Mouse (Mus musculus) kidney, embryonic 15.5 days (tissue): ENCODE measurements at regions not wholly inside any gene's neighbourhood (a gene's known extent, or its start where the extent isn't known, plus 50 kb on each side); places are given as distances from the start of the nearest gene placed in this dataset.

ENCODE experiments used
- ATAC-seq: fragments of 200-750 bp; cut with Nextera tagmentation; replicated peaks from 2 replicates; pipeline ENCODE4 v1.8.0; 2017; ENCODE audit warnings: moderate TSS enrichment; ENCODE audit not compliant: low FRiP score
- H3K27ac ChIP-seq: fragments of 300-500 bp; sonication (generic); 2 replicates; pipeline ENCODE4 v1.5.1; 2015; ENCODE audit warnings: mild to moderate bottlenecking, inconsistent platforms
- H3K27me3 ChIP-seq: fragments of 300-500 bp; sonication (generic); 2 replicates; pipeline ENCODE4 v1.6.1; 2015; ENCODE audit warnings: inconsistent platforms
- H3K36me3 ChIP-seq: fragments of 300-500 bp; sonication (generic); 2 replicates; pipeline ENCODE4 v1.6.1; 2015; ENCODE audit warnings: inconsistent platforms
- H3K4me1 ChIP-seq: fragments of 300-500 bp; sonication (generic); 2 replicates; pipeline ENCODE4 v1.6.1; 2015; ENCODE audit warnings: inconsistent platforms
- H3K4me2 ChIP-seq: fragments of 300-500 bp; sonication (generic); 2 replicates; pipeline ENCODE4 v1.6.1; 2015; ENCODE audit warnings: moderate library complexity, mild to moderate bottlenecking, inconsistent platforms
- H3K4me3 ChIP-seq: fragments of 300-500 bp; sonication (generic); replicated peaks from 2 replicates; pipeline ENCODE4 v1.5.1; 2015; ENCODE audit warnings: mild to moderate bottlenecking, inconsistent platforms
- H3K9ac ChIP-seq: fragments of 300-500 bp; sonication (generic); 2 replicates; pipeline ENCODE4 v1.6.1; 2015; ENCODE audit warnings: mild to moderate bottlenecking, inconsistent platforms
- H3K9me3 ChIP-seq: fragments of 300-500 bp; sonication (generic); replicated peaks from 2 replicates; pipeline ENCODE4 v1.6.1; 2016; ENCODE audit warnings: inconsistent platforms
- WGBS: fragments of 180-500 bp; shearing (Covaris S2); methylation state at CpG from one replicate; pipeline ENCODE4 v1.1.7; 2015; ENCODE audit warnings: mixed read lengths; 5-methylcytosine and 5-hydroxymethylcytosine counted together

DNA sequence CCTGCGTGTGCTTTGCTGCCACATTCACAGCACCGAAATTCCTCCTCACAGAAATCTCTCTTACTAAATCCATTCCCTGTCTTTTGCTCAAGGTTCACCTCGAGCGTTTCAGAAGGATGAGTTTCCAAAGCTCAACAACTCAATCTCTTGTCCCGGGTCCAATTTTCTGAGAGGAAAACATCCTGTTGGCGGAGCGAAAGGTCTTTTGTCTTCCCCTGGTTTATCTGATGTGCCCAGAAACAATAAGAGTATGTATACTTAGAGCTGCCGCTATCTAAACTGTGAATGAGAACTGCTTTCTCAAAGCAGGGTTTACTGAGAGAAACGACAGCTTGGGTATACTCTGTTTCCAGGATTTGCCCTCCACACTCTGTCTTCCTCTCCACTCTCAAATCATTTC is 115.6 kb upstream of the Lrig3 start:
- Histone ChIP-seq H3K36me3 (no peaks in the 10 kb centered on the region), H3K4me3 (no peak overlapping the region), H3K4me2 (no peak overlapping the region), H3K27me3 (no peaks in the 10 kb centered on the region), H3K4me1 (peaks cover 4% of the 10 kb centered on the region), H3K9me3 (no peaks in the 10 kb centered on the region), H3K9ac (no peak overlapping the region), H3K27ac (no peak overlapping the region)
- 67% methylated on average over 9 of the region's 9 CpGs for WGBS
- ATAC-seq: no peak

DNA sequence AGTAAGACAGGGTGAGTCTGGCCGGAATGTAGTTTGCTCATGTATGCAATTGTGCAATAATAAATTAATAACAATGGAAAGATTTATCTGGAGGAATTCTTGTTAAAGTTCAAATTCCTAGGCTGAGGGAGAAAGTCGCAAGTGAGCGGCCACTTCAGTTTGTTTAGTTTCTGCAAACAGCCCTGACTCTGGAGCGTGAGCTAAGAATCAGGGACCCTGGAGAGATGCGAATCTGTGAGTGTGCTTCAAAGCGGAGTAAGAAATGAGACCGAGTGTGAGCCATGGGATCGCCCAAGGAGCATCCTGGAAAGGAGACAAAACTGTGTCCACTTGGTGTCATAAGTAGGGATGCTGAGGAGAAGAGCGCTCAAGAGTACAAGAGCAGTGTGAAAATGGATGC is 104.2 kb upstream of the Lrig3 start:
- Histone ChIP-seq H3K36me3 (no peaks in the 10 kb centered on the region), H3K4me2 (no peak overlapping the region), H3K9ac (no peak overlapping the region), H3K27me3 (no peaks in the 10 kb centered on the region), H3K27ac (no peak overlapping the region), H3K9me3 (no peaks in the 10 kb centered on the region), H3K4me3 (no peak overlapping the region), H3K4me1 (no peaks in the 10 kb centered on the region)
- WGBS: 80% methylated on average over 9 of the region's 9 CpGs
- no peak for ATAC-seq

DNA sequence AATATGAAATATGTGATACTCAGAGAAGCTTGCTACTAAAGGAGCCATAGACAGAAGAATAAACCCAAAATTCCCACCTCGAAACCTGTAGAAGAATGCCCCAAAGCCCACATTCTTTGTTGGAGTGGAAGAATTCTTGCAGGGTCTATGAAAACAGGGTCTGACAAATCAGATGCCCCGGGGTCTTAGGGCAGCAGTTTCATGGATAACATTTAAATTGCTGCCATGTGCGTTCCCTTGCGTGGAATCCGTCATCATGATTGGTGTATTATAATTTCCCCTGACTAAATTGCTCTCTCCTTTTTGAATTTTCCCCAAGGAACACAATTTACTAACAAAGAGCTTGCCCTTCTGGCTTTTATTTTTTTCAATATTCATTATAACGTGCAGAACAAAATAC is 99.6 kb upstream of the Lrig3 start:
- no peaks in the 10 kb centered on the region for H3K9me3 ChIP-seq
- no peak overlapping the region for H3K4me3 ChIP-seq
- H3K36me3 ChIP-seq: no peaks in the 10 kb centered on the region
- ATAC-seq: no peak
- 83% methylated on average over 6 of the region's 6 CpGs for WGBS
- no peak overlapping the region for H3K9ac ChIP-seq
- H3K27me3 ChIP-seq: no peaks in the 10 kb centered on the region
- H3K27ac ChIP-seq: no peak overlapping the region
- no peak overlapping the region for H3K4me2 ChIP-seq
- no peaks in the 10 kb centered on the region for H3K4me1 ChIP-seq

DNA sequence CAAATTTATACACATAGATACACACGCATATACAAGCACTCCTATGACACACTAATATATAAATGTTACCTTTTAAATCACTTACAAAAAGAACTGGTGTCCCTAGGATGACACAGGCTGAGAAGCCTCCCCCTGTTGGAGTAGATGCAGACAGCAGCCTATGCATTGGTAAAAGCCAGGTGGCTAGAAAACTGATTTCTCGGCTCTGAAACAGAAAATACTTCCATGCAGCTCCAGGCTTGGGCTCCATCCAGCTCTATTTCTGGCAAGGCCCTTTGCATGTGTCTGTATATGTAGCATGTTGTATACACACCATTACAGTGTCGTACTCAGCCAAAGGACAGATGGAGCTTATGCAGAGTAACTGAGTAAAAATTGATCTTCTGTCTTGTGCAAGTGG is 81.4 kb upstream of the Lrig3 start:
- no peak for ATAC-seq
- Histone ChIP-seq H3K27ac (no peak overlapping the region), H3K4me1 (no peaks in the 10 kb centered on the region), H3K4me3 (no peak overlapping the region), H3K27me3 (no peaks in the 10 kb centered on the region), H3K4me2 (no peak overlapping the region), H3K36me3 (no peaks in the 10 kb centered on the region), H3K9me3 (no peaks in the 10 kb centered on the region), H3K9ac (no peak overlapping the region)
- WGBS: 83% methylated on average over 3 of the region's 3 CpGs

DNA sequence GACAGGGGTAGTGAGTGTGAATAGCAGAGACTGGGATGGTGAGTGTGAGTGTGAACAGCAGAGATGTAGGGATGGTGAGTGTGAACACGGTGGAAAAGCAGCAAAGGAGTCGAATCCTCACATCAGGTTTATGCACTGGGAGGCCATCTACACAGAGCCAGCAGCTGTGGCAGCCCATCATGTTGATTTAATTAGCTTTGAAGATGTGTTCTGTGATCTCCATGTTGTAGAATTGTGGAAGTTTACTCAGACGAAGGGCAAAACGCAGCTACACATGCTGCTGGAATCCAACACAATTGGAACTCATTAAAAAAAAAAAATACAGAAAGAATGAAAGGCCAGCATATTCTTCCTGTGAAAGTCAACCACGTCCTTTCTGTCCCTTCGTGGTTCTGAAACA is 80.2 kb upstream of the Lrig3 start:
- Histone ChIP-seq H3K36me3 (no peaks in the 10 kb centered on the region), H3K9me3 (no peaks in the 10 kb centered on the region), H3K27me3 (no peaks in the 10 kb centered on the region), H3K4me1 (no peaks in the 10 kb centered on the region), H3K4me2 (no peak overlapping the region), H3K27ac (no peak overlapping the region), H3K9ac (no peak overlapping the region), H3K4me3 (no peak overlapping the region)
- WGBS: 52% methylated on average over 6 of the region's 6 CpGs
- no peak for ATAC-seq

DNA sequence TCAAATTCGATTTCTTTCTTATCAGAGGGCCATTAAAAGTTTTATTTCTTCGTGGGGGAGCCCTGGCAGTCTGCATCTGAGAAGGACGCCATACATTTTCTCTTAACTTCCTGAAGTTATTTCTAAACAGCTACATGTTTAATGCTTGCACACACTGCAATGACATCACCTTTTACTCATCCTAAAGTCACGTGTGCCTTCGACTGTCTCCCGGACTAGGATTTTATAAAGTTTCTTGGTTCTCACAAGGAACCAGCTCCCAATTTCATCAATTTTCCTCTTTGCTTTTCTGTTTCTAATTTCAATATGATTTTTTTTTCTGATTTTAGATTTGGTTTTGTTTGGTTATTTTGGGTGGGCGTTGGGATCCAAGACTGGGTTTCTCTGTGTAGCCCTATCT is 73.8 kb upstream of the Lrig3 start:
- Histone ChIP-seq H3K4me3 (no peak overlapping the region), H3K36me3 (no peaks in the 10 kb centered on the region), H3K4me1 (peaks cover 11% of the 10 kb centered on the region; the same call in 1 of the 2 replicates), H3K9ac (no peak overlapping the region), H3K9me3 (no peaks in the 10 kb centered on the region), H3K27me3 (no peaks in the 10 kb centered on the region), H3K4me2 (no peak overlapping the region), H3K27ac (no peak overlapping the region)
- 82% methylated on average over 7 of the region's 7 CpGs for WGBS
- no peak for ATAC-seq

DNA sequence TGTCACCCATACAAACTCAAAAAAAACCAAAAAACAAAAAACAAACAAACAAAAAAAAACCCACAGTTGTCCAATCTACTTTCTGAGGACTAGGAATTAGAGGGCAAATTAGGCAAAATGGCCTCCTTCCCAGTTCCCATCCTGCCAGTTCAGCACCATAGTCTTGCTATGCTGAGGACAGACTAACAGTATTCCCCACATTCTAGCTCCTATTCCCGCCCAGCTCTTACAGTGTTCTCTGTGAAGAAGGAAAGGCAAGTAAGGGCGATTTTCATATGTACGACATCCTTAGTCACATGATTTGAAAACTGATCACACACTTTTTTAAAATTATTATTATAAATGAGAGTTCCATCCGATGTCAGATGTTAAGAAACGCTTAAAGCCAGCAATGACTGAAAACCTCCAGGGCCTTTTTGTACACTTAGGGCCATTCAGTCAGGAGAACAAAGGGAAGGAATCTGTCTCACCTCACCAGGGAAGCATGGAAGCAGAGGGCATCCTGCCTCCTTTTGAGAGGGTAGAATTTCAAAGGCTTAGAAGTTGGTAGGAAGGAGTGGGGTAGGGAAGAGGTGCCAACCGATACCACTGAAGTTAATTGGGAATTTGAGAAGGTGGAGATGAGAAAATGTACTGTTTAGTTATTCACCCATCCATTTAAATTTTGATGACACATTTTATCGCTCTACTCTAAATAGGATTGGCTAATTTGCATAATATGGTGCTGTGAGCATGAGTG is 70.1 kb upstream of the Lrig3 start:
- Histone ChIP-seq H3K27me3 (no peaks in the 10 kb centered on the region), H3K27ac (peak overlapping the region; percentile 61), H3K4me2 (0 out of 2 replicates have a peak overlapping the region, but pooled peaks have one; percentile 6), H3K4me3 (no peak overlapping the region), H3K9ac (no peak overlapping the region), H3K36me3 (no peaks in the 10 kb centered on the region), H3K9me3 (no peaks in the 10 kb centered on the region), H3K4me1 (peaks cover 11% of the 10 kb centered on the region; the same call in 1 of the 2 replicates)
- ATAC-seq: peak; percentile 89
- 39% methylated on average over 7 of the region's 7 CpGs for WGBS

DNA sequence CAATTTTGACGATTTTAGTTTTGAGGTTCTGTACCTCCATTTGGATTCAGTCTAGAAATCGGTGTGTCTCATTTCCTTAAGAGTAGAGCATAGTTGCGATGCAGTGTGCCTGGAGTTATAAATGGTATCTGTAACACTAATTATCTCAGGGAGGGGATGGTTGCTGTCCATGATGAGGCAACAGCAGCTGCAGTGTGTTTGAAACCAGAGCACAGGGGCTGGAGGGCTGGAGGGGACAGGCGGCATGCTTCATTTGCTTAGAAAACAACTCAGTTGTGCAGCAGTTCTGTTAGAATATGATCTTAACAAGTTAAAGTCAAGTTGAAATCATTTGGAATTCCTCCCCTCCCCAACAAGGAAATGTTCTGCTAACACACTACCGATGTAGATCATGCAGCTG is 69.3 kb upstream of the Lrig3 start:
- Histone ChIP-seq H3K36me3 (no peaks in the 10 kb centered on the region), H3K9me3 (no peaks in the 10 kb centered on the region), H3K27ac (peak overlapping the region; percentile 61), H3K4me3 (no peak overlapping the region), H3K4me2 (0 out of 2 replicates have a peak overlapping the region, but pooled peaks have one; percentile 6), H3K9ac (no peak overlapping the region), H3K4me1 (peaks cover 11% of the 10 kb centered on the region; the same call in 1 of the 2 replicates), H3K27me3 (no peaks in the 10 kb centered on the region)
- ATAC-seq: peak; percentile 91
- 34% methylated on average over 5 of the region's 5 CpGs for WGBS

DNA sequence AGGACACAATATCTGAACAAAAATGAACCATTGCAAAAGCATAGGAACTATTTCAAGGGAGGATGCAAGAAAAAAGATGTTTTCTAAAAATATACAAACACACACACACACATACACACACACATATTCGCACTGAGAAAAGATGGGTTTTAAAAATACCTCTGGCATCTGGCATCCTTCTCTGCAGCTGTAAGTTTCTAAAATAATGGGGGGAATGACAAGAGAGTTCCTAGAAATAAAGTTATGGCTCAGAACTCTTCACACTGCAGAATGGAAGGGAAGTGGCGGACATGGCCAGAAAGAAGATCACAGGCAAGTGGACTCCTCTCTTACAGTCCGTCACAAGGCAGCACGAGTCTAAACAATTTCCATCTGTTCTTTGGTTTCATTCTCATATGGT is 66.5 kb upstream of the Lrig3 start:
- Histone ChIP-seq H3K9me3 (no peaks in the 10 kb centered on the region), H3K4me3 (no peak overlapping the region), H3K36me3 (no peaks in the 10 kb centered on the region), H3K9ac (no peak overlapping the region), H3K4me2 (no peak overlapping the region), H3K4me1 (peaks cover 11% of the 10 kb centered on the region; the same call in 1 of the 2 replicates), H3K27ac (no peak overlapping the region), H3K27me3 (no peaks in the 10 kb centered on the region)
- WGBS: 88% methylated on average over 4 of the region's 4 CpGs
- ATAC-seq: no peak

DNA sequence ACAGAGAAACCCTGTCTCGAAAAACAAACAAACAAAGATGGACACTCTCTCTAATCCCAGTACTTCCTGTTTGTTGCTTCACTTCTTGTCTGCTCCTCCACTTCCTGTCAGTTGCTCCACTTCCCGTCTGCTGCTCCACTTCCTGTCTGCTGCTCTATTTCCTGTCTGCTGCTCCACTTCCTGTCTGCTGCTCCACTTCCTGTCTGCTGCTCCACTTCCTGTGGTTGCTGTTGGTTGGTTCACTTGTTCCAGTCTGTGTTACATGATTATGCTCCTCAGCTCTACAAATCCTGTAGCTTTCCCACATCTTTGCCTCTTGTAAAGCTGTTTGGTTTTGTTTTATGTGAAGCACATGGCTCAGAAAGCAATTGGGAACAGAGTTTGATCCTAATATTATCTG is 65.4 kb upstream of the Lrig3 start:
- Histone ChIP-seq H3K4me1 (peaks cover 11% of the 10 kb centered on the region; the same call in 1 of the 2 replicates), H3K36me3 (no peaks in the 10 kb centered on the region), H3K27me3 (no peaks in the 10 kb centered on the region), H3K4me3 (no peak overlapping the region), H3K9ac (no peak overlapping the region), H3K9me3 (no peaks in the 10 kb centered on the region), H3K4me2 (no peak overlapping the region), H3K27ac (0 out of 2 replicates have a peak overlapping the region, but pooled peaks have one; percentile 9)
- 89% methylated on average over 2 of the region's 2 CpGs for WGBS
- no peak for ATAC-seq

DNA sequence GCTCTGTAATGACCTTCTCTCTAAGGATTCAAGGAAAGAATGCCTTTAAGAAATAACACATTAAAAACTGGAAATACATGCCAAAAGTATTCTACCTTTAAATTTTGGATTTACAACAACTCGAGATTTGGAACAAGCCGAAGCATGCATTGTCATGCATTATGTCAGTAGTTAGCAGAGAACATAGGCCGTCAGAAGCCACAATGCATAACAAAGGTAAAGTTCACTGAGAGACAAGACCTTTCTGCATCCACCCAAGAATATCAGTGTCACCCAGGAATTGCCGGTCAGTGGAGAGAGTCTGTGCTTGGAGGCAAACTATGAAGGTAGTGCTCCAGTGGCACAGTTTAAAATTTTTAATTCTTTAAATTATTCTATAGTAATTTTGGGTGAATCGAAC is 63.3 kb upstream of the Lrig3 start:
- 88% methylated on average over 5 of the region's 5 CpGs for WGBS
- H3K4me1 ChIP-seq: no peaks in the 10 kb centered on the region
- no peak overlapping the region for H3K9ac ChIP-seq

DNA sequence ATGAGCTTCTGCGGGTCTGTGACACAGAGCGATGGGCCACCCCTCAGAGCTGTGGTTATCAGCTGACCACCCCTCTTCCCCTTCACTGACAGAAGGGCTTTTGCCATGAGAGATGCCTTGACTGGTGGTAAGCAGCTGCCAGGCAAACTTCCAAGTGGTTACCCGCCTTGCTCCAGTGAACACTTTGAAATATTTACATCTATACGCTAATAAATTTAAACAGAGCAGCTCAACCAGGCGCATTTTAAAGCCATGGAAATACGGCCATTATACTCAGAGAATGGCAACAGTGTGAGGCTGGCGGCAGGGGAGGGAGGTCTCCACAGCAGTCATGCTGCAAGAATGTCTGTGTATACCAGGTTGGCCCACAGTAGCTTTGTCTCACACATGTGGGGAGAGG is 53.8 kb upstream of the Lrig3 start:
- no peaks in the 10 kb centered on the region for H3K36me3 ChIP-seq
- no peaks in the 10 kb centered on the region for H3K27me3 ChIP-seq
- H3K4me3 ChIP-seq: no peak overlapping the region
- H3K27ac ChIP-seq: peak overlapping the region; percentile 43; the same call in 1 of the 2 replicates
- H3K4me2 ChIP-seq: no peak overlapping the region
- WGBS: 38% methylated on average over 7 of the region's 7 CpGs
- H3K4me1 ChIP-seq: peaks cover 16% of the 10 kb centered on the region
- H3K9me3 ChIP-seq: no peaks in the 10 kb centered on the region
- ATAC-seq: peak; percentile 63
- no peak overlapping the region for H3K9ac ChIP-seq

More for the DNA sequence above, 63.3 kb upstream of the Lrig3 start:
- H3K4me3 ChIP-seq: no peak overlapping the region
- H3K9me3 ChIP-seq: no peaks in the 10 kb centered on the region
- H3K27ac ChIP-seq: no peak overlapping the region
- no peak overlapping the region for H3K4me2 ChIP-seq
- no peaks in the 10 kb centered on the region for H3K36me3 ChIP-seq
- no peak for ATAC-seq
- H3K27me3 ChIP-seq: no peaks in the 10 kb centered on the region
